Mouse (Mus musculus) cerebellum, postnatal 4 days (tissue): Measurements from ENCODE around the gene Ina.

Experiments
- DNase-seq, 2 experiments: peaks; one replicate each; pipeline ENCODE4 v3.0.0; 2022; ENCODE audit warnings: low spot score in 2 of 2, mixed read lengths in 1 of 2

Gene Ina

GRCm38 (mm10) chr19:47014159-47014446 lies 395 bp upstream of the Ina start:
- DNase-seq, result no peak

GRCm38 (mm10) chr19:47015396-47015795 lies 898 bp downstream of the Ina start:
- DNase-seq, result no peak

GRCm38 (mm10) chr19:47015965-47016364 lies 1.5 kb downstream of the Ina start:
- DNase-seq, result no peak

GRCm38 (mm10) chr19:47016487-47016886 lies 2.0 kb downstream of the Ina start:
- peak in 1 of 2 experiments; percentile 49 for DNase-seq

GRCm38 (mm10) chr19:47017831-47018230 lies 3.3 kb downstream of the Ina start:
- DNase-seq, result no peak

- DNase-seq, result no peak
Measured at GRCm38 (mm10) chr19:47018330-47018729, 3.8 kb downstream of the Ina start.

DNA sequence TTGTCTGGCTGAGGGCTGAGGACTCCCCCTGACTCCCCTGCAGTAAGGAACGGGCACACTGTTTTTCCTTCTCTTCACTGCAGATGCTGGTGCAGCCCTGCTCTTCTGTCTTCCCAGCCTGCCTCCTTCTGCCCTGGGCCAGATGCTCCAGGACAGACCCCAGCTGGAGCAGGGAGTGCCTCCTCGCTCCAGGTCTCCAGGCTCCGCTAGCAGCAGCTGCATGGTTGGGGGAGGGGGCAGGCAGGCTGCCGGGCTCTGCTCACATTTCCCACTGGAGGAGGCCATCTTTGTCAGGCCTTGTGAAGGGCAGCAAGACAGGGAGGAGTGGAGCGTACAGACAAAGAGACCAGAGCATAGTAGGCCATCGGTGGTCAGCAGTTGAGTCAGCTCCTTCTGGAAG lies 4.8 kb downstream of the Ina start:
- peak in 1 of 2 experiments; percentile 40 for DNase-seq

DNA sequence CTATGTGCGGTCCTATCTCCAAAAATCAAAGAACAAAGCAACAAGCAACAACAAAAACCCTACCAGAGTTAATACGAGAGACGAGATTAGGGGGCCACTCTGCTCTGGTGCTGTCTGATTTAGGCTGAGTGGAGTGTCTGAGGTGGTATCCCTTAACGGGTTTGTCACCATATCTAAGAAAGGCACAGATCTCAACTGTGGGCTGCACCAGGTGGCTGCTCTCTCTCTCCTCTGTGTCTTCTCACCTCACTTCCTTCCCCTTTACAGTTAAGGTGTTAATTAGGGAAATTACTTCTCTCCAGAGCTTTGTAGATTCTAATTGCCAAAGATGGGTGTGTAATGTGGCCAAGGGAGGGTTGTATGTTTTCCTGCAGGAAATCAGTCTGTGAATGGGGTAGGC lies 8.2 kb downstream of the Ina start:
- DNase-seq, result no peak

DNA sequence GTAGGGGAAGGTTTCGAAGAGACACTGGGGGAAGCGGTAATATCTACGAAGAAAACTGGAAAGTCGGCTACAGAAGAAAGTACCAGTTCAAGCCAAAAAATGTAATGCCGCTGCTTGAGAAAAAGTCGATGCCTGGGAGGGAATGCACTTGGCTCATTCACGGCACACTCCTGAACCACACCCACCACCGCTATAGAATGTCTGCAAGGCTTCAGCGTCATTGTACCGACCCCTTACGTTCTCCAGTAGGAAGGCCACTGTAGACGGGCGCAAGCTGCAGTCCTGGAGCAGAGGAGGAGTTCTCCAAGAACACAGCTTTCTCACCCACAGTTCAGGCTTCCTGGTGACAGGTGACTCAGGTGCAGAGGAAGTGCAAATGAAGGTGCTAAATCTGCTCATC lies 9.0 kb downstream of the Ina start:
- DNase-seq, result no peak

- DNase-seq, result no peak
Measured at GRCm38 (mm10) chr19:47024954-47025353, 10.5 kb downstream of the Ina start.

DNA sequence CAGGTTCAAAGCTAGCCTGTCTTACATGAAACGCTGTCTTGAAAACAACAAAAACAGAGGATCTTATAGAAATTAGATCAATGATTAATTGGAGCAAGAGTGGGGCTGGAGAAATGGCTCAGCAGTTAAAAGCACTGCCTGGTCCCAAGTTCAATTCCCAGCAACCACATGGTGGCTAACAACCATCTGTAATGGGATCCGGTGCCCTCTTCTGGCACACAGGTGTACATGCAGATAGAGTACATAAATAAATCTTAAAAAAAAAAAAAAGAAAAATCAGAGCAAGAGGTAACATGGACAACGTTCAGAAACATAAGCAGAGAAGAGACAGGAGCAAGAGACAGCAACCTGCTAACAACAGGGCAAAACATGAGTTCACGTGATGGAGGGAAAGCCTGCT lies 12.0 kb downstream of the Ina start:
- DNase-seq, result no peak

- no peak for DNase-seq
Measured at GRCm38 (mm10) chr19:47029796-47030195, 15.3 kb downstream of the Ina start.

DNA sequence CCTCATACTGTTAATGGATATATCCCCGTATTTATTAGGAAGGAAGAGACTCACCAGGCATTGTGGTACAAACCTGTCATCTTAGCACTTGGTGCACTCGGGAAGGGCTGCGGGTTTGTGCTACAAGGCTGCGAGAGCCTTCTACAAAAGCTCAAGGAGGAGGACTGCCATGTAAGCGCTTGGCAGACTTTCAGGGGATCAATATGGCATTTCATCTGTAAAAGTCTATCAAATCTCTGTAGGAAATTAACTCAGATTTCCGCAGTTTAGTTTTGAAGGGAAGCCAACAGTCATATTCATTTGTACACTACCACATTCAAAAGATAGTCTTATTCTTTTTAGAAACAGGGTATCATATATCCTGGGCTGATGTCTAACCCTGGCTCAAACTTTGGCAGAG lies 17.3 kb downstream of the Ina start:
- no peak for DNase-seq

GRCm38 (mm10) chr19:47034916-47035315 lies 20.4 kb downstream of the Ina start:
- no peak for DNase-seq

GRCm38 (mm10) chr19:47036596-47036995 lies 22.1 kb downstream of the Ina start:
- DNase-seq, result no peak

DNA sequence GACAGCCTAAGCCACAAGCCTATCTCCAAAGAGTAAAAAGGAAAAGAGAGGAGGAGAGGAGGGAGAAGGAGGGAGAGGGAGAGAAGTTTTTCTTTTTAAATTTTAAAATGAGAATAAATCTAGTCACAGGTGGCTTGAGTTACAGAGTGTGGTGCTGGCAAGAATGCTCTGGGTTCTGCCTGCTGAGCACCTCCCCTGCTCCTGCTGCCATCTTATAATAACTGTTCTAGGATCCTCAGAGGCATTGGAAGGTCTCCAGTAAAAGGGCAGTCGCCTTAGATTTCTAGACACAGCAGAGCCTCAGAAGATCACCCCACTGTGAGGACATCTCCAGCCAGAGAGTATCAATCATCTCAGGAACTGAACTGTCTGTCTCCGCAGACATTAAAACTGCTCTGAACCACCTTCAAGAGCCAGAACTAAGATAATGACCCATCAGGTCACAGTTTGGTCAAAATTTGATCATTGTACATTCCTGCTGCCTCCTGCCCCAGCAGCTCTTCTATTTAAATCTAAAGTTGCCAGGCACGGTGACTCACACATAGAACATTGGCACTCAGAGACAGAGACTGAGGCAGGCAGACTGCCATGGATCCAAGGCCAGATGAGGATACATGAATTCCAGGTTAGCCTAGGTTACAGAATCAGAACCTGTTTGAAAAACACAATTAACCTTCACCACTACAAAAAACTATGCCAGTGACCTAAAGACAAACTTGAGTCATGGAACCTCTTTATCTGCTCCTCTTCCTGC lies 26.4 kb downstream of the Ina start:
- no peak for DNase-seq

DNA sequence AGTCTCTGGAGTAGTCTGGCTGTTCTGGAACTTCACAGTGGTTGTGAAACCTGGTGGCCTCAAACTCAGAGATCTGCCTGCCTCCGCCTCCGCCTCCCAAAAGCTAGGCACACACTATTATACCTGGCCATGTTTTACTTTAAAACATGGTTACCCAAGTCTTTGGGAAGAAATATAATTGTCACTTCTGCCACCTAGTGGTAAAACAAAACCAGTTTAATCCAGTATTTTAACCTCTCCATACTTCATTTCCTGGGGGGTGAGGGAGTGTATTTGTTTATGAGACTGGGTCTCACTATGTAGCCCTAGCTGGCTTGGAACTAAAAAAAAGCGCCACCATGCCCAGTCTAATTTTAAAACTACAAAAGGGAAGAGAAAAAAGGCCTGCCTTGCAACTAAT lies 29.1 kb downstream of the Ina start:
- DNase-seq, result no peak

DNA sequence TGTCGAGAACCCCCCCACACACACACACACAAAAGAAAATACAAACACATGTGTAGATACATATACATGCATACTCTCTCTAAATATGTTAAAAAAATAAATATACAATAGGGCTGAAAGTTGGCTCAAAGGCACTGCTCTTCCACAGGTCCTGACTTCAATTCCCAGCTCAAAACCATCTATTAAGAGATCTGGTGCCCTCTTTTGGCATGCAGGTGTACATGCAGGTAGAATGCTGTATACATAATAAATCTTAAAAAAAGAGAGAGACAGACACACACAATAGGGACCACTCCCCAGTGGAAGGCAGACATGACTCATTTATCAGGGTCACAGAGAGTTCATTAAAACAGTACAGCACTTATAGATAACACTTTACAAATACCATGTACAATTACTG lies 31.8 kb downstream of the Ina start:
- no peak for DNase-seq

GRCm38 (mm10) chr19:47047236-47047833 lies 32.8 kb downstream of the Ina start:
- no peak for DNase-seq

DNA sequence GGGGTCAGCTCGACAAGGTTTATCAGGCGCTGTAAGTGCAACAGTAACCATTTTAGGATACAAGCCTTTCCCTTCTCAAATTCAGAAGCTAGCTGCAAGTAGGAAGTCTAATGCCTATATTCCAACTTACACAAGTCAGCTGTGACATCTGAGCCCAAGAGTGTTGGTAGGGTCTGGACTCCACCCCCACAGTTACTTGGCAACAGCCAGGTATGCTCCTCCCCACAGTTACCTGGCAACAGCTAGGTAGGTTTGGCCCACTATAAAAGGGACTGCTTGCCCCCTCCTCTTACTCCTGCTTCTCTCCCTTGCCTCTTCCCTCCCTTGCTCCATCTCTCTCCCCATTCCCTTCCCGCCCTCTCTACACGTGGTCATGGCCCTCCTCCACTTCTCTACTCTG lies 34.6 kb downstream of the Ina start:
- no peak for DNase-seq

DNA sequence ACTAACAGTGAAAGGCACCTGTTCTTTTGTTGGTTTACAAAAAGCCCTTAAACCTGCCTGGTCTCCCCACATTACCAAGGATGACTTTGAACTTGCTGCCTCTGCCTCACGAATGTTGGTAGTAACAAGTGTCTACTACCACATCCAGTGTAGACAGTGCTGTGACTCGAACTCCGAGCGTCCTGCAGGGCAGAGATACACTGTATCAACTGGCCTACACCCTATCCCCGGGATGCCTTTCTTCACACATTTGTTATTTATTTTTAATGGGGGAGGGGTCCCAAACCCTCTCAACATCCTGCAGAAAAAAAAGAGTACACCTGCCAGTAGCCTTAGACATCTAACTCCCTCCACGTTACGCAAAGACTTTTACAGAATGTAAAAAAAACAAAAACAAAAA lies 35.3 kb downstream of the Ina start:
- DNase-seq, result no peak

- DNase-seq, result peak; percentile 65 to 77
Measured at GRCm38 (mm10) chr19:47050271-47051032, 36.0 kb downstream of the Ina start, which contains the start of gene Pcgf6. TSS of gene Pcgf6 (minus strand) at chr19:47050906.

DNA sequence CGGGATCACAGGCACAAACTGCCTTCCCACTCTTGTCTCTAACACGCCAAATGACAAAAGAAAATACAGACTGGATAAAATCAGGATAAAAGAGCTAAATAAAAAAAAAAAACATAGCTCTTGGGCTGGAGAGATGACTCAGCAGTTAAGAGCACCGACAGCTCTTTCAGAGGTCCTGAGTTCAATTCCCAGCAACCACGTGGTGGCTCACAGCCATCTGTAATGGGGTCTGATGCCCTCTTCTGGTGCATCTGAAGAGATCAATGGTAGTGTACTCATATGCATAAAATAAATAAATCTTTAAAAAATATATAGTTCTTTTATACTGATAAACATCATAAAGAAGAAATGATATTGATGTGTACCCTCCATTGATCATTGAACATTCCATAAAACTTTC lies 38.4 kb downstream of the Ina start:
- no peak for DNase-seq
